Mouse (Mus musculus): ENCODE measurements at regions not wholly inside any gene's neighbourhood (a gene's known extent, or its start where the extent isn't known, plus 50 kb on each side); places are given as distances from the start of the nearest gene placed in this dataset.

GRCm38 (mm10) chr13:106738011-106738410 is 198.7 kb downstream of the Ipo11 start:
- DNase-seq (ENCODE audit: extremely low spot score) = no peak

- no peak for DNase-seq (ENCODE audit: extremely low spot score)
Measured at GRCm38 (mm10) chr13:106734323-106734722, 202.4 kb downstream of the Ipo11 start.

GRCm38 (mm10) chr13:106732906-106733305 is 203.9 kb downstream of the Ipo11 start:
- DNase-seq (ENCODE audit: extremely low spot score) = no peak

GRCm38 (mm10) chr13:106723315-106723714 is 213.4 kb downstream of the Ipo11 start:
- no peak for DNase-seq (ENCODE audit: extremely low spot score)

GRCm38 (mm10) chr13:106721167-106721566 is 215.6 kb downstream of the Ipo11 start:
- DNase-seq (ENCODE audit: extremely low spot score) = no peak

GRCm38 (mm10) chr13:106715771-106716170 is 221.0 kb downstream of the Ipo11 start:
- peak; percentile 27 for DNase-seq (ENCODE audit: extremely low spot score)

- DNase-seq (ENCODE audit: extremely low spot score) = no peak
Measured at GRCm38 (mm10) chr13:106715234-106715633, 221.5 kb downstream of the Ipo11 start.

- no peak for DNase-seq (ENCODE audit: extremely low spot score)
Measured at GRCm38 (mm10) chr13:106710580-106710979, 226.2 kb downstream of the Ipo11 start.

GRCm38 (mm10) chr13:106700376-106700775 is 236.4 kb downstream of the Ipo11 start:
- DNase-seq (ENCODE audit: extremely low spot score) = no peak

- DNase-seq (ENCODE audit: extremely low spot score) = no peak
Measured at GRCm38 (mm10) chr13:106699957-106700356, 236.8 kb downstream of the Ipo11 start.

GRCm38 (mm10) chr13:106691787-106692571 is 244.8 kb downstream of the Ipo11 start:
- no peak for DNase-seq (ENCODE audit: extremely low spot score)

GRCm38 (mm10) chr13:106690125-106690524 is 246.6 kb downstream of the Ipo11 start:
- no peak for DNase-seq (ENCODE audit: extremely low spot score)

- no peak for DNase-seq (ENCODE audit: extremely low spot score)
Measured at GRCm38 (mm10) chr13:106689618-106690017, 247.1 kb downstream of the Ipo11 start.

GRCm38 (mm10) chr13:106689051-106689450 is 247.7 kb downstream of the Ipo11 start:
- no peak for DNase-seq (ENCODE audit: extremely low spot score)

GRCm38 (mm10) chr13:106669665-106670064 is 267.1 kb downstream of the Ipo11 start:
- DNase-seq (ENCODE audit: extremely low spot score) = no peak

GRCm38 (mm10) chr13:106662195-106662594 is 274.6 kb downstream of the Ipo11 start:
- DNase-seq (ENCODE audit: extremely low spot score) = no peak

- DNase-seq (ENCODE audit: extremely low spot score) = no peak
Measured at GRCm38 (mm10) chr13:106649363-106649762, 287.4 kb downstream of the Ipo11 start.

- DNase-seq (ENCODE audit: extremely low spot score) = no peak
Measured at GRCm38 (mm10) chr13:106643302-106643975, 293.3 kb downstream of the Ipo11 start.

GRCm38 (mm10) chr13:106638706-106639385 is 297.9 kb downstream of the Ipo11 start:
- DNase-seq (ENCODE audit: extremely low spot score) = no peak

GRCm38 (mm10) chr13:106591729-106592128 is 345.0 kb downstream of the Ipo11 start:
- no peak for DNase-seq (ENCODE audit: extremely low spot score)

GRCm38 (mm10) chr13:106567658-106568359 is 368.9 kb downstream of the Ipo11 start:
- DNase-seq (ENCODE audit: extremely low spot score) = no peak

- DNase-seq (ENCODE audit: extremely low spot score) = no peak
Measured at GRCm38 (mm10) chr13:106562588-106562987, 374.2 kb downstream of the Ipo11 start.
